Mouse (Mus musculus) small intestine, adult 10 weeks (tissue): ENCODE measurements around the gene Prelid3b. TPM values are rescaled to one million over a fixed set of nuclear protein-coding genes. Genes with fewer than 3 reads are reported as not detected.

Source experiments
- polyA plus RNA-seq: library from polyadenylated mRNA; stranded (reverse); fragments of 350-450 nt; fragmentation: Illumina TruSeq; extraction: RNeasy Lipid Tissue Mini Kit (QIAGEN cat#74804); gene quantifications from one replicate; pipeline ENCODE4 v1.2.3, GENCODE M21; 2014; ENCODE audit warnings: low replicate concordance

Prelid3b gene
- 118 TPM for polyA plus RNA-seq

DNA sequence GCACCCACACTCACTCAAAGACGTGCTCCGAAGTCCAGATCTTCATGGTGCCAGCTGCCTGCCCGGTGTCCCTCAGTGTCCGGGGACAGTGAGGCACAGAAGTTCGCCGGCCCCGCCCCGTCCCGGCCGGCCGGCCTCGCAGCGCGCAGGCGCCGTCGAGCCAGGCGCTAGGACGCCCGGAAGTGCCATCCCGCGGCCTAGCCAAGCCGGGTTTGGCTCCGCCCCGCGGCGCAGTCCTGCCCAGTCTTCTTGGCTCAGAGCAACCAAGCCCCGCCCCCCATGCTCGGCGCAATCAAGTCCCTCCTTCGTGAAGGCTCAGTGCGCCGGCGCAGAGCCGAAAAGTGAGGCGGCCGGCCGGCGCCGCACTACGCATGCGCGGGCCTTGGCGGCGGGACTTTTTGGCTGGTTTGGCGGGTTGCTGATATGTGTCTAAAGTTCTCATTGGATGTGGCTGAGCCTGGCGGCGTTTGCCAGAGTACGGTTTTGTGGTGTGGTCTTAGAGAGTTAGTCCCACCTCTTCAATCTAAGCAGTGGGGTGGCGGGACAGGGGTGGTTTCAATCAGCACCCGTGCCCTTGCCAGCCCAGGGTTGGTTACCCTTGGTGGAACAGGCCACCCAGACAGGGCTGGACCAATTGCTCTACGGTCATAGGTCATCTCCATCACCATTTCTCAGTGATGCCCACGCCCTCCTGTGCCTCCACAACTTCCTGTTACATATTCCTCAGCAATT lies at the start of gene Prelid3b:
Gene Prelid3b (minus strand): TSS at position 264 of the 732 bp plus-strand sequence.

DNA sequence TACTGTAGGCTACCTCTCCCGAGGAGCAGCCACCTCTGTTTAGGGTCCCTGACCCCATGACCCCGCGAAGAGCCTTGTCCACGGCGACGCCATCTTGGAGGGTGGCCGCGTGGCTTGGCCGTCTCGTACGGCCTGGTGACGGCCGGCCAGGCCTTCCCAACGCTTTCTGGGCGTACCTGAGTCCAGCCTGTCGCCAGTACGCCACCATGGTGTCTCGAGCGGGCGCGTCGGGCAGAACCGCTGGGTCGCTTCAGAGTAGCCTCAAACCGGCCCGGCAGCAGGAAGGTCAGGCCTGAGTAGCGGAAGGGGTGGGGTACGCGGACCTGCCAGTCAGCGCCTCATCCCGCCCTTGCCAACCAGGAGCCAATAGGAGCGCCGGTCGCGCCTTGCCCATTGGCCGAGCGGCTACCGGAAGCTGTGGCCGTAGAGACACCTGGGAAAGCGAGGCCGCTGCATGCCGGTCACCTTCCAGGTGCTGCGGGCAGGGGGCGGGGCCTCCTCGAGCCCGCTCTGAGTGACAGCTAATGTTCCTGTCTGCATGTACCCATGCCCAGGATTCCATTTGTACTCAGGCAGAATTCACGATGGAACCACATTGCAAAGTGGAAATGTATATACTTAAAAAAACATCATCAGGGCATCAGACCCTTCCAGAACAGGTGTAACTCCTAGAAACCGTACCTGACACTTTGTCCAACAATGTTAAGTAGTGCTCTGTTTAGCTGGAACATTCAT lies 8.9 kb downstream of the Prelid3b start, which contains the start of gene Atp5e:
Gene Atp5e (minus strand): TSS at position 317 of the 735 bp plus-strand sequence.

DNA sequence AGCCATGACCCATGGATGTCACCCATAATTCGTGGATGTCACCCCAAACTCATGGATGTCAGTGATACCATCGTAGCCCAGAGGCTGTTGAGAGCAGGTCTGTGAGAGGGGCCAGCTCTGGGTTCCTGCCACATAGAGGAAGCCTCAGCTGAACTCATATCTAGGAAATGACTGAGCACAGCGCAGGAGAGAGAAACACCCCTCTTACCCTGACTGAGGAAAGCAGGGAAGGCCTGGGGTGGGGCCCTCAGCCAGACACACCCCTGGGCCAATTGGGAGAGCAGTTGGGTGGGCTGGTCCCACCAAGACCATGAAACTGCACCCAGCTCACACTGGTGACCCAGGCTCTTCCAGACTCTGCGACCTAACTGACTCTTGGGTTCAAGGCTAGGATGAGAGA lies 22.5 kb downstream of the Prelid3b start, which contains the start of gene Tubb1:
Gene Tubb1 (plus strand): TSS at position 343 of the 400 bp plus-strand sequence.

DNA sequence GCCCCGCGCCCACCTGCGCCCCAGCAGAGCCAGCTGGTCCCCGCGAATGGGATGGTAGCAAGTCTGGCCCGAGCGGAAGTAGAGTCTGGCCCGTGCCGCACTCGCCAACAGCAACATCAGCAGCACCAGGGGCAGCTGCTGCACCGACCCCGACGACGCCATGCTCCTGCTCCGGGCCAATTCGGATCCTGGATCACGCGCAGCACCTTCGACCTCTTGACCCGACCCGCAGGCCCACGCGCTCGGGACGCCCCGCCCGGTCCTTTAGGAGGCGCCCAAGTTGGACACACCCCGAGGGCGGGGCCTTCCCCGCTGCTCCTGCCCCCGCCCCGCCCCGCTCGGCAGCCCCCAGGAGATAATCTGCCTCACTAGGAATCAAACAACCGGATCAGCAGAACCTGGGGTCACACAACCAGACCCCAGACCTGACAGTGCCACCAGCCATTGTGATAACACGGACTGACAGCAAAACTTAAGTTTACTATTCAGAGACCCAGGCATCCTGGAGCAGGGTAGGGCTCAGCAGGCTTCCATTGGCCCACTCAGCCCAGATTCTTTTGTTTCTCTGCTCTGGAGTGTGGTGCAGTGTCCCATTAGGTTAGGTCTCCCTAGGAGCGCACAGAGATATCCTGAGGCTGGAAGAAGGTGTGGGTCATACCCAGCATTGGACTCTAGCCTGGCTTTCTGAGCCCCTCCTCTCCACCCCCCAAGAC lies 34.0 kb downstream of the Prelid3b start, which contains the start of gene Ctsz:
Gene Ctsz (minus strand): TSS at position 303 of the 713 bp plus-strand sequence.

DNA sequence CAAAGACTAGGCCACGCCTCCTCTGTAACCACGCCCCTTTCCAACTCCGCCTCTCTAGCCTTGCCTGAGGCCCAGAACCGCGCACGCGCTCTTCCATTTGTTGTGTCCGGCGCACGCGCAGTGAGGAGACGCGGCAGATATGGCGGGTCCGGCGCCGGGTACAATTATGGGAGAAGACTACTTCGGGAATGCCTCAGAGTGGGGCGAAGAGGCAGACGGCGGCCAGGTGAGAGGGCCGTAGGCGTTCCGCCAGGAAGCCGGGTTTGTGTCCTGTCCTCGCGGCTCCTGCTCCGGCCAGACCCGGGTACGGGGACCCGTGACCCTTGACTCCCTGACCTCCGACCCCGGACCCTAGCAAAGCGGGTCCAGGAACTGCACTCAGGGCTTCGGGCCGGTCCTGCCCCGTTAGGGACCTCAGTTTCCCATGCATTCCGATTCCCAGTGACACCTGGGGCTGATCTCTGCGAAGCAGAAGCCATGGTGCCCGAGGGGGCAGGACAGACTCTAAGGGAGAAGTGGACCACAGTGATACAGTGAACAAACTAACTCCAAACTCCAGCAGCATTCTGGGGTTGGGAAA lies 57.1 kb downstream of the Prelid3b start, which contains the start of gene Nelfcd:
Gene Nelfcd (plus strand): TSS at position 74 of the 580 bp plus-strand sequence.

Other genes with a start within 250 kb of the Prelid3b start
- 371 TPM for gene Gnas, start 188.8 kb downstream of the Prelid3b start, polyA plus RNA-seq
- gene Gm20721, start 126.4 kb downstream of the Prelid3b start, polyA plus RNA-seq, result not detected
- 2.3 TPM for gene Nelfcd, start 57.3 kb downstream of the Prelid3b start, polyA plus RNA-seq
- gene Ctsz, start 34.0 kb downstream of the Prelid3b start, polyA plus RNA-seq, result 8.4 TPM
- gene Tubb1, start 22.4 kb downstream of the Prelid3b start, polyA plus RNA-seq, result not detected
- 20.3 TPM for gene Atp5e, start 9.0 kb downstream of the Prelid3b start, polyA plus RNA-seq
- 0.30 TPM for gene Zfp831, start 170.5 kb upstream of the Prelid3b start, polyA plus RNA-seq